Mouse (Mus musculus): Measurements from ENCODE around the gene Pnpla1.

DNA sequence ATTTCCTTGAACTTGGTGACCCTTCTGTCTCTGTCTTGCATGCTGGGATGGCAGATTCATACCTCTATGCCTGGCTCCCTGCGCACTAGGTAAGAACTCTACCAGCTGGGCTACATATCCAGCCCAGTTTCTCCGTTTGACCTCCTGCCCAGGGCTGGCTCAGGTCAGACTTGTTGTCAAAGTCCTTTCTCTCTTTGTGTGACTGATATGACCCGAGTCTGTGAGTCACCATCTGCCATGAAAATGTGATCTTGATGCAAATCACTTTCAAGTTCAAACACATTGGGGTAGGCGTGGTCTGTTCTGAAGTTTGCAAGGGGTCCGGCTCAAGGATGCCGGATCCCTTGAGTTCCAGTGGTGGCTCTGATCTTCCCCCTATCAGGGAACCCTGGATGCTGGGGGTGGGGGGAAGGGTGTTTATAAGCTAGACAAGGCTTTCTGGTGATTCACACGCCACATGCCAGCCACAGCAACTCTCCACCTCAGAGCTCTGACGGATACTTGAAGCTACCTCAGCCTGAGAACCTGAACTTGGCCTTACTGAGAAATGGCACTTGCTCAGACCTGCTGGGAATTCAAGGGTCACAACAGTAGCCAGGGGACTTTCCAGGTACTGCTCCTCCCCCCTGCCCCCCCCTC is 66.9 kb downstream of the Pnpla1 start:
- no peak for TF ChIP-seq POLR2A (IDR thresholded peaks at IDR 0.05; ENCODE audit: low read depth, low read length)
- no peak for TF ChIP-seq CTCF (IDR thresholded peaks at IDR 0.05; ENCODE audit: borderline replicate concordance, insufficient read depth, low read length)

Measured in embryonic fibroblast, embryonic 13.5 days (primary cell).